22 mouse cellular contexts compared by ENCODE assay signal in genomic region chr9:13599334-13599614, GRCm38 (mm10).
"Had no signal": no experiment of that assay in that cellular context is flagged by ENCODE, and none has a peak within 500 bp of the region (broad histone marks: within the 10 kb centered on the region; RNA-seq: fewer than 3 reads in every experiment).

No protein-coding gene starts in this region.

- H3K4me3 ChIP-seq: kidney, embryonic 15.5 days; limb, embryonic 10.5 days; limb, embryonic 13.5 days; liver, embryonic 15.5 days; midbrain, embryonic 12.5 days; midbrain, embryonic 15.5 days; neural tube, embryonic 12.5 days; neural tube, embryonic 15.5 days had no signal

- DNase-seq: kidney, adult 8-10 months; kidney, postnatal 10 days; kidney, postnatal 36 days; liver; lung, adult 2 months; lung, postnatal 14 days; right cerebral cortex, adult 18-20 months; right cerebral cortex, postnatal 14 days; right cerebral cortex, postnatal 4 days; thymus, adult 2 months; thymus, postnatal 14 days; thymus, postnatal 4 days had no signal

- H3K4me1 ChIP-seq: kidney, embryonic 15.5 days; limb, embryonic 10.5 days; liver, embryonic 15.5 days; midbrain, embryonic 12.5 days; neural tube, embryonic 12.5 days had no signal

- H3K27ac ChIP-seq: kidney, embryonic 15.5 days; limb, embryonic 10.5 days; limb, embryonic 13.5 days; liver, embryonic 15.5 days; macrophage; midbrain, embryonic 12.5 days; midbrain, embryonic 15.5 days; neural tube, embryonic 12.5 days; neural tube, embryonic 15.5 days; stomach, postnatal 0 days had no signal

- H3K9me3 ChIP-seq: kidney, embryonic 15.5 days; limb, embryonic 10.5 days; limb, embryonic 13.5 days; liver, embryonic 15.5 days; midbrain, embryonic 12.5 days; midbrain, embryonic 15.5 days; neural tube, embryonic 12.5 days; neural tube, embryonic 15.5 days had no signal

- H3K4me2 ChIP-seq: kidney, embryonic 15.5 days; limb, embryonic 13.5 days; liver, embryonic 15.5 days; midbrain, embryonic 12.5 days; midbrain, embryonic 15.5 days; neural tube, embryonic 12.5 days; neural tube, embryonic 15.5 days had no signal

- H3K36me3 ChIP-seq: kidney, embryonic 15.5 days; limb, embryonic 10.5 days; limb, embryonic 13.5 days; liver, embryonic 15.5 days; midbrain, embryonic 12.5 days; midbrain, embryonic 15.5 days; neural tube, embryonic 12.5 days; neural tube, embryonic 15.5 days had no signal

- H3K9ac ChIP-seq: kidney, embryonic 15.5 days; limb, embryonic 13.5 days; liver, embryonic 15.5 days; midbrain, embryonic 12.5 days; midbrain, embryonic 15.5 days; neural tube, embryonic 12.5 days; neural tube, embryonic 15.5 days had no signal

- H3K27me3 ChIP-seq: kidney, embryonic 15.5 days; limb, embryonic 13.5 days; liver, embryonic 15.5 days; midbrain, embryonic 12.5 days; midbrain, embryonic 15.5 days; neural tube, embryonic 12.5 days; neural tube, embryonic 15.5 days had no signal
